Mouse (Mus musculus): ENCODE measurements around the gene Ano9. TPM values are rescaled to one million over a fixed set of nuclear protein-coding genes. Genes with fewer than 3 reads are reported as not detected.

Gene Ano9
- polyA plus RNA-seq, 1 experiment from 2014 or later: not detected

GRCm38 (mm10) chr7:141097177-141097576, 20.4 kb downstream of the Ano9 start:
- peaks cover 14% of the 10 kb centered on the region for H3K4me1 ChIP-seq
- H3K27me3 ChIP-seq (replicated peaks): peaks cover 42% of the 10 kb centered on the region
- H3K9ac ChIP-seq: no peak overlapping the region
- no peak overlapping the region for H3K4me3 ChIP-seq
- no peak overlapping the region for H3K4me2 ChIP-seq (replicated peaks)
- WGBS: 84% methylated on average over 5 of the region's 5 CpGs
- no peak overlapping the region for H3K27ac ChIP-seq
- no peaks in the 10 kb centered on the region for H3K36me3 ChIP-seq
- no peak for ATAC-seq (ENCODE audit: low FRiP score, low read depth)
- H3K9me3 ChIP-seq: no peaks in the 10 kb centered on the region

- Histone ChIP-seq H3K4me3 (no peak overlapping the region), H3K4me2 (replicated peaks) (no peak overlapping the region), H3K9me3 (no peaks in the 10 kb centered on the region), H3K27me3 (replicated peaks) (peaks cover 39% of the 10 kb centered on the region), H3K4me1 (peaks cover 14% of the 10 kb centered on the region), H3K9ac (no peak overlapping the region), H3K36me3 (no peaks in the 10 kb centered on the region), H3K27ac (no peak overlapping the region)
- WGBS: 55% methylated on average over 6 of the region's 6 CpGs
- no peak for ATAC-seq (ENCODE audit: low FRiP score, low read depth)
These were observed 21.0 kb downstream of the Ano9 start for GRCm38 (mm10) chr7:141096649-141097056.

- H3K36me3 ChIP-seq: no peaks in the 10 kb centered on the region
- no peak overlapping the region for H3K27ac ChIP-seq
- H3K4me1 ChIP-seq: peaks cover 14% of the 10 kb centered on the region
- no peak overlapping the region for H3K4me2 ChIP-seq (replicated peaks)
- no peak overlapping the region for H3K4me3 ChIP-seq
- no peaks in the 10 kb centered on the region for H3K9me3 ChIP-seq
- no peak overlapping the region for H3K9ac ChIP-seq
- H3K27me3 ChIP-seq (replicated peaks): peaks cover 34% of the 10 kb centered on the region
- 80% methylated on average over 6 of the region's 6 CpGs for whole genome bisulfite sequencing
- no peak for ATAC-seq (ENCODE audit: low FRiP score, low read depth)
These were observed 21.6 kb downstream of the Ano9 start for GRCm38 (mm10) chr7:141096021-141096420.

- Histone ChIP-seq H3K9me3 (no peaks in the 10 kb centered on the region), H3K27me3 (replicated peaks) (peaks cover 34% of the 10 kb centered on the region), H3K4me2 (replicated peaks) (no peak overlapping the region), H3K4me1 (peaks cover 6% of the 10 kb centered on the region), H3K36me3 (no peaks in the 10 kb centered on the region), H3K27ac (no peak overlapping the region), H3K9ac (no peak overlapping the region), H3K4me3 (no peak overlapping the region)
- no peak for ATAC-seq (ENCODE audit: low FRiP score, low read depth)
- 60% methylated on average over 15 of the region's 15 CpGs for WGBS
These were observed 23.0 kb downstream of the Ano9 start for GRCm38 (mm10) chr7:141094487-141095205.

- no peak overlapping the region for H3K9ac ChIP-seq
- no peak for ATAC-seq (ENCODE audit: low FRiP score, low read depth)
- H3K27ac ChIP-seq: no peak overlapping the region
- H3K4me3 ChIP-seq: no peak overlapping the region
- 0 out of 2 replicates have a peak, but pooled peaks cover 4% of the 10 kb centered on the region for H3K4me1 ChIP-seq
- H3K36me3 ChIP-seq: no peaks in the 10 kb centered on the region
- WGBS: 75% methylated on average over 6 of the region's 6 CpGs
- no peaks in the 10 kb centered on the region for H3K9me3 ChIP-seq
- H3K4me2 ChIP-seq (replicated peaks): no peak overlapping the region
- H3K27me3 ChIP-seq (replicated peaks): peaks cover 34% of the 10 kb centered on the region
These were observed 23.7 kb downstream of the Ano9 start for GRCm38 (mm10) chr7:141093950-141094349.

- 5% methylated on average over 37 of the region's 37 CpGs for WGBS
- Histone ChIP-seq H3K4me1 (peaks cover 12% of the 10 kb centered on the region; the same call in 1 of the 2 replicates), H3K4me3 (peak overlapping the region; percentile 7; the same call in 1 of the 2 replicates), H3K36me3 (no peaks in the 10 kb centered on the region), H3K27ac (no peak overlapping the region), H3K27me3 (replicated peaks) (peaks cover 41% of the 10 kb centered on the region), H3K9ac (no peak overlapping the region), H3K4me2 (replicated peaks) (peak overlapping the region; percentile 56), H3K9me3 (no peaks in the 10 kb centered on the region)
- ATAC-seq (ENCODE audit: low FRiP score, low read depth): peak; percentile 74
These were observed 25.4 kb downstream of the Ano9 start for GRCm38 (mm10) chr7:141092051-141092735.

- peaks cover 44% of the 10 kb centered on the region for H3K27me3 ChIP-seq (replicated peaks)
These were observed 27.4 kb downstream of the Ano9 start for GRCm38 (mm10) chr7:141090228-141090627.

GRCm38 (mm10) chr7:141088473-141088872, 29.1 kb downstream of the Ano9 start:
- ATAC-seq (ENCODE audit: low FRiP score, low read depth): no peak
- Histone ChIP-seq H3K4me3 (no peak overlapping the region), H3K36me3 (no peaks in the 10 kb centered on the region), H3K9ac (no peak overlapping the region), H3K9me3 (no peaks in the 10 kb centered on the region), H3K27me3 (replicated peaks) (peaks cover 44% of the 10 kb centered on the region), H3K4me2 (replicated peaks) (peak overlapping the region; percentile 37), H3K4me1 (peaks cover 8% of the 10 kb centered on the region; the same call in 1 of the 2 replicates), H3K27ac (no peak overlapping the region)
- WGBS: 15% methylated on average over 18 of the region's 18 CpGs

More at GRCm38 (mm10) chr7:141090228-141090627, 27.4 kb downstream of the Ano9 start:
- no peak for ATAC-seq (ENCODE audit: low FRiP score, low read depth)
- H3K4me3 ChIP-seq: no peak overlapping the region
- no peaks in the 10 kb centered on the region for H3K36me3 ChIP-seq
- 63% methylated on average over 8 of the region's 8 CpGs for WGBS
- H3K4me1 ChIP-seq: peaks cover 12% of the 10 kb centered on the region; the same call in 1 of the 2 replicates
- no peaks in the 10 kb centered on the region for H3K9me3 ChIP-seq
- H3K4me2 ChIP-seq (replicated peaks): no peak overlapping the region
- H3K27ac ChIP-seq: no peak overlapping the region
- H3K9ac ChIP-seq: no peak overlapping the region

GRCm38 (mm10) chr7:141087894-141088293, 29.7 kb downstream of the Ano9 start:
- H3K4me3 ChIP-seq: no peak overlapping the region
- peaks cover 44% of the 10 kb centered on the region for H3K27me3 ChIP-seq (replicated peaks)
- H3K27ac ChIP-seq: no peak overlapping the region
- no peaks in the 10 kb centered on the region for H3K36me3 ChIP-seq
- H3K9ac ChIP-seq: no peak overlapping the region
- no peak for ATAC-seq (ENCODE audit: low FRiP score, low read depth)
- H3K9me3 ChIP-seq: no peaks in the 10 kb centered on the region
- WGBS: 38% methylated on average over 8 of the region's 8 CpGs
- peaks cover 8% of the 10 kb centered on the region; the same call in 1 of the 2 replicates for H3K4me1 ChIP-seq
- peak overlapping the region; percentile 37; the same call in 1 of the 2 replicates for H3K4me2 ChIP-seq (replicated peaks)

- WGBS: 23% methylated on average over 34 of the region's 34 CpGs
- Histone ChIP-seq H3K4me2 (replicated peaks) (no peak overlapping the region), H3K4me3 (no peak overlapping the region)
These were observed 37.8 kb downstream of the Ano9 start for GRCm38 (mm10) chr7:141079481-141080449.

GRCm38 (mm10) chr7:141078876-141079275, 38.7 kb downstream of the Ano9 start:
- Histone ChIP-seq H3K36me3 (no peaks in the 10 kb centered on the region), H3K27me3 (replicated peaks) (peaks cover 18% of the 10 kb centered on the region), H3K9me3 (no peaks in the 10 kb centered on the region), H3K27ac (no peak overlapping the region), H3K4me2 (replicated peaks) (no peak overlapping the region), H3K4me3 (no peak overlapping the region), H3K9ac (no peak overlapping the region), H3K4me1 (no peaks in the 10 kb centered on the region)
- WGBS: 74% methylated on average over 4 of the region's 4 CpGs
- no peak for ATAC-seq (ENCODE audit: low FRiP score, low read depth)

More at GRCm38 (mm10) chr7:141079481-141080449, 37.8 kb downstream of the Ano9 start:
- Histone ChIP-seq H3K9me3 (no peaks in the 10 kb centered on the region), H3K4me1 (no peaks in the 10 kb centered on the region), H3K27me3 (replicated peaks) (peaks cover 18% of the 10 kb centered on the region), H3K9ac (no peak overlapping the region), H3K36me3 (no peaks in the 10 kb centered on the region), H3K27ac (no peak overlapping the region)
- ATAC-seq (ENCODE audit: low FRiP score, low read depth): no peak
